12 mouse cellular contexts compared by ENCODE assay signal in genomic region chr11:19713091-19713490, GRCm38 (mm10).
A peak's percentile ranks its signal among the peaks of the same experiment; 100 is the strongest.
DNase-seq lines count a peak whose midpoint lies in the region; ATAC-seq and TF ChIP-seq lines count a peak whose summit lies in the region.
"Had no signal": no experiment of that assay in that cellular context is flagged by ENCODE, and none has a peak within 500 bp of the region (broad histone marks: within the 10 kb centered on the region; RNA-seq: fewer than 3 reads in every experiment).

No protein-coding gene starts in this region.

- H3K27ac ChIP-seq in layer of hippocampus, adult 2 months: no peak overlapping the region
- no peak overlapping the region for H3K27ac ChIP-seq in midbrain, postnatal 0 days (ENCODE audit: low read depth, low read length)
- H3K27ac ChIP-seq in kidney, adult 2 months (ENCODE audit: insufficient read depth, low read depth, low read length): no peak overlapping the region
- H3K27ac ChIP-seq: kidney, embryonic 15.5 days; lung, embryonic 15.5 days had no signal

- H3K9ac ChIP-seq in midbrain, postnatal 0 days (replicated peaks; ENCODE audit: low read length, poor library complexity, severe bottlenecking): no peak overlapping the region
- H3K9ac ChIP-seq: kidney, embryonic 15.5 days; lung, embryonic 15.5 days had no signal

- peak; percentile 13; the same call in 1 of the 2 replicates for ATAC-seq in frontal cortex, adult (ENCODE audit: low TSS enrichment)
- no peak for ATAC-seq in midbrain, postnatal 0 days (ENCODE audit: low FRiP score)
- ATAC-seq: Patski had no signal

- TF ChIP-seq CTCF in layer of hippocampus, adult 2 months (conservative IDR thresholded peaks at IDR 0.05): no peak
- TF ChIP-seq CTCF in midbrain, postnatal 0 days (IDR thresholded peaks at IDR 0.05): no peak
- no peak for TF ChIP-seq CTCF in kidney, adult 2 months (conservative IDR thresholded peaks at IDR 0.05; ENCODE audit: insufficient read depth, insufficient read length, low read depth, low read length)

- no peak for DNase-seq in frontal cortex, postnatal 10 days (ENCODE audit: low spot score in 2 of 2)
- DNase-seq in right cerebral cortex, adult 18-20 months: peak; percentile 17
- DNase-seq in right cerebral cortex, postnatal 14 days: no peak
- peak; percentile 28 to 30 for DNase-seq in layer of hippocampus, adult 2 months (ENCODE audit: low spot score in 2 of 2)
- peak; percentile 58 for DNase-seq in midbrain, postnatal 0 days (ENCODE audit: low spot score)
- DNase-seq in kidney, adult 2 months: no peak
- DNase-seq in adipocyte (ENCODE audit: low spot score): no peak
- DNase-seq: cerebellum, postnatal 14 days had no signal

- no peaks in the 10 kb centered on the region for H3K27me3 ChIP-seq in midbrain, postnatal 0 days (ENCODE audit: insufficient read depth, low read length)
- H3K27me3 ChIP-seq in kidney, adult 2 months (replicated peaks; ENCODE audit: control insufficient read depth, insufficient read depth, low read length): no peaks in the 10 kb centered on the region
- H3K27me3 ChIP-seq: kidney, embryonic 15.5 days; lung, embryonic 15.5 days had no signal

- no peaks in the 10 kb centered on the region for H3K4me1 ChIP-seq in midbrain, postnatal 0 days (ENCODE audit: insufficient read depth, low read length)
- no peaks in the 10 kb centered on the region for H3K4me1 ChIP-seq in kidney, adult 2 months (ENCODE audit: control insufficient read depth, insufficient read depth, low read length)

- no peaks in the 10 kb centered on the region for H3K36me3 ChIP-seq in midbrain, postnatal 0 days (ENCODE audit: insufficient read depth, low read length)
- H3K36me3 ChIP-seq in kidney, adult 2 months (ENCODE audit: control insufficient read depth, insufficient read depth, low read length): no peaks in the 10 kb centered on the region
- H3K36me3 ChIP-seq: kidney, embryonic 15.5 days; lung, embryonic 15.5 days had no signal

- 42% methylated on average over 8 of the region's 8 CpGs for WGBS in midbrain, postnatal 0 days
- 91% methylated on average over 8 of the region's 8 CpGs for WGBS in kidney, adult 2 months

- H3K9me3 ChIP-seq in midbrain, postnatal 0 days (ENCODE audit: low read length): no peaks in the 10 kb centered on the region
- H3K9me3 ChIP-seq: kidney, embryonic 15.5 days; lung, embryonic 15.5 days had no signal

- no peak for TF ChIP-seq POLR2A in kidney, adult 2 months (IDR thresholded peaks at IDR 0.05; ENCODE audit: low read depth, low read length)

- no peak overlapping the region for H3K4me2 ChIP-seq in midbrain, postnatal 0 days (ENCODE audit: low read depth, low read length, poor library complexity, severe bottlenecking)

- peak overlapping the region; percentile 17; the same call in 1 of the 2 replicates for H3K4me3 ChIP-seq in layer of hippocampus, adult 2 months
- no peak overlapping the region for H3K4me3 ChIP-seq in midbrain, postnatal 0 days (ENCODE audit: low read depth, low read length)
- H3K4me3 ChIP-seq in kidney, adult 2 months (ENCODE audit: insufficient read depth, low read depth, low read length): no peak overlapping the region
- H3K4me3 ChIP-seq: kidney, embryonic 15.5 days; lung, embryonic 15.5 days had no signal

Comparison
In these comparisons a context has a peak if more than half of its experiments do, and no peak if none do; other contexts are left out.
1. DNase-seq: peak in right cerebral cortex, adult 18-20 months (single experiment), layer of hippocampus, adult 2 months (2 of 2) and midbrain, postnatal 0 days (single experiment); none in frontal cortex, postnatal 10 days (0 of 2), right cerebral cortex, postnatal 14 days (single experiment), kidney, adult 2 months (single experiment) and adipocyte (single experiment).